Mouse (Mus musculus): ENCODE results near the gene Utp4. TPM values are rescaled to one million over a fixed set of nuclear protein-coding genes. Genes with fewer than 3 reads are reported as not detected.

The Utp4 gene
- 42.2 and 42.5 TPM in 2 replicates for polyA plus RNA-seq (2015; fragmentation: Nextera tagmentation; extraction: Ambion mirVana)

GRCm38 (mm10) chr8:106893481-106894156 is at the start of gene Utp4:
Gene Utp4, plus strand, starts transcription at chr8:106893636.
- peak within 1 kb of the TSS; percentile 89 for H3K4me2 ChIP-seq
- H3K4me1 ChIP-seq (replicated peaks), result peaks cover 21% of the 10 kb centered on the region
- peak; percentile 95 for ATAC-seq (ENCODE audit: low FRiP score, low read depth)
- peaks cover 18% of the 10 kb centered on the region for H3K36me3 ChIP-seq
- peak within 1 kb of the TSS; percentile 99 for H3K4me3 ChIP-seq
- no peaks in the 10 kb centered on the region for H3K27me3 ChIP-seq
- no peaks in the 10 kb centered on the region for H3K9me3 ChIP-seq
- peak within 1 kb of the TSS; percentile 95 for H3K27ac ChIP-seq (replicated peaks)
- under 1% methylated on average over 60 of the region's 63 CpGs for WGBS
- peak within 1 kb of the TSS; percentile 94 for H3K9ac ChIP-seq

DNA sequence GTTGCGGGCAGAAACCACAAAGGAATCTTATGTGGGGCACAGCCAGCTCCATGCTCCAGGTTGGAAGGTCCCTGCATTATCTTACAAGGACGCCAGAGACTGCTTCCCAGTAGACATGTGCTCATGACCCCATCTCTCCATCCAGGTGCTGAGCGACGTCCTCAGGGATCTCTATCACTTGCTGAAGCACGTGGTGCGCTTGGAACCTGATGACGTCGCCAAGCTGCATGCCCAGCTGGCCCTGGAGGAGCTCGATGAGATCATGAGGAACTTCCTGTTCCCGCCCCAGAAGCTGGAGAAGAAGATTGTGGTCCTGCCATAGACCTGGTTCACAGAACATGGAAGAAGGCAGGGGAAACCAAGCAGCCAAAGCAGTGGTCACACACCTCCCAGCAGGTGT is 43.4 kb upstream of the Utp4 start:
- Histone ChIP-seq H3K36me3 (no peaks in the 10 kb centered on the region), H3K27ac (replicated peaks) (no peak overlapping the region), H3K4me2 (no peak overlapping the region), H3K4me3 (no peak overlapping the region), H3K9ac (no peak overlapping the region), H3K9me3 (no peaks in the 10 kb centered on the region), H3K27me3 (no peaks in the 10 kb centered on the region), H3K4me1 (replicated peaks) (no peaks in the 10 kb centered on the region)
- no peak for ATAC-seq (ENCODE audit: low FRiP score, low read depth)
- WGBS, result 89% methylated on average over 10 of the region's 10 CpGs

GRCm38 (mm10) chr8:106854534-106855241 is 38.7 kb upstream of the Utp4 start:
- Histone ChIP-seq H3K4me2 (no peak overlapping the region), H3K27me3 (no peaks in the 10 kb centered on the region), H3K9ac (no peak overlapping the region), H3K27ac (replicated peaks) (no peak overlapping the region), H3K4me1 (replicated peaks) (no peaks in the 10 kb centered on the region), H3K36me3 (no peaks in the 10 kb centered on the region), H3K9me3 (no peaks in the 10 kb centered on the region), H3K4me3 (no peak overlapping the region)
- WGBS, result 50% methylated on average over 8 of the region's 8 CpGs
- ATAC-seq (ENCODE audit: low FRiP score, low read depth), result no peak

DNA sequence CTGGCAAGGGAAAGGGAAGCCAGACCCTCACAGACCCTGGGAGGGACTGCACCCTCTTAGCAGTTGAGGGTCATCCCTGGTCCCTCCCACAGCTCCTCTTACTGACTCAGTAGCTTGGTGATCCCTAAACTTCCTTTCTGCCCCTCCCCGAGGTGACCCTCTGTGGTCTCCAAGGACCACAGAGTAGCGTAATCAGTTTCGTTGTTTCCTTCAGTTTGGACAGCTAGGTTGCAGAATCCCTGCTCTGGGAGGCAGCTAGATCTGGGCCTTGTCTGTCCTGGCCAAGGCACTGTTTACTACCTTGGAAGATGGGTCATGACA is 38.2 kb upstream of the Utp4 start:
- no peaks in the 10 kb centered on the region for H3K27me3 ChIP-seq
- no peaks in the 10 kb centered on the region for H3K9me3 ChIP-seq
- no peaks in the 10 kb centered on the region for H3K4me1 ChIP-seq (replicated peaks)
- no peak overlapping the region for H3K4me3 ChIP-seq
- no peaks in the 10 kb centered on the region for H3K36me3 ChIP-seq
- no peak for ATAC-seq (ENCODE audit: low FRiP score, low read depth)
- 91% methylated on average over 3 of the region's 3 CpGs for WGBS
- no peak overlapping the region for H3K9ac ChIP-seq
- no peak overlapping the region for H3K27ac ChIP-seq (replicated peaks)
- H3K4me2 ChIP-seq, result no peak overlapping the region

DNA sequence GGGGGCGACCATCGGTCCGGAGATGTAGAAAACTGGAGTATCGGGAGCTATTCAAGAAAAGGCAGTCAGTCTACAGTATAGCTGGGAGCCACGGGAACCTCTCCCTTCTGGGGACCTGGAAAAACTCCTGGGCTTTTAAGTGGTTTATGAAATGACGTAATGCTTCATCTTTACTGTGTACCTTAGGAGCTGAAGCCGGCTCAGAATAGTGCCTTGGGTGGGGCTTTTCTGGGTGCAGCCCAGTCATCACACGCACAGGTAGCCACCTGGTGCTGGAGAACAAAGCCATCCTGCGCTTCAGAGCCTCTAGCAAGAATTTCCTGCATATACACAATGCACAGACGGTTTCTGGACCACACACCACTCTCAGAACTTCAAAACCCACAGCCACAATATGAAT is 30.6 kb upstream of the Utp4 start:
- Histone ChIP-seq H3K27me3 (no peaks in the 10 kb centered on the region), H3K4me3 (no peak overlapping the region), H3K9me3 (no peaks in the 10 kb centered on the region), H3K27ac (replicated peaks) (no peak overlapping the region), H3K4me1 (replicated peaks) (no peaks in the 10 kb centered on the region), H3K9ac (no peak overlapping the region), H3K36me3 (no peaks in the 10 kb centered on the region), H3K4me2 (no peak overlapping the region)
- 91% methylated on average over 10 of the region's 10 CpGs for WGBS
- no peak for ATAC-seq (ENCODE audit: low FRiP score, low read depth)

GRCm38 (mm10) chr8:106865354-106865753 is 28.1 kb upstream of the Utp4 start:
- no peak overlapping the region for H3K9ac ChIP-seq
- peaks cover 6% of the 10 kb centered on the region for H3K4me1 ChIP-seq (replicated peaks)
- H3K4me2 ChIP-seq, result no peak overlapping the region
- peak; percentile 65; the same call in 1 of the 2 replicates for ATAC-seq (ENCODE audit: low FRiP score, low read depth)
- H3K9me3 ChIP-seq, result no peaks in the 10 kb centered on the region
- H3K36me3 ChIP-seq, result no peaks in the 10 kb centered on the region
- 73% methylated on average over 9 of the region's 9 CpGs for WGBS
- H3K27me3 ChIP-seq, result peaks cover 13% of the 10 kb centered on the region
- H3K4me3 ChIP-seq, result no peak overlapping the region
- no peak overlapping the region for H3K27ac ChIP-seq (replicated peaks)

- H3K36me3 ChIP-seq, result 0 out of 2 replicates have a peak, but pooled peaks cover 3% of the 10 kb centered on the region
- H3K9me3 ChIP-seq, result no peaks in the 10 kb centered on the region
- peak within 1 kb of the TSS; percentile 73 for H3K9ac ChIP-seq
- peak within 1 kb of the TSS; percentile 94 for H3K4me2 ChIP-seq
- WGBS, result under 1% methylated on average over 18 of the region's 18 CpGs
- H3K4me3 ChIP-seq, result peak within 1 kb of the TSS; percentile 66
- H3K27me3 ChIP-seq, result peaks cover 17% of the 10 kb centered on the region
- H3K27ac ChIP-seq (replicated peaks), result peak within 1 kb of the TSS; percentile 73
- H3K4me1 ChIP-seq (replicated peaks), result peaks cover 33% of the 10 kb centered on the region
- ATAC-seq (ENCODE audit: low FRiP score, low read depth), result no peak
Observed at GRCm38 (mm10) chr8:106870051-106870450, 23.4 kb upstream of the Utp4 start, which contains the start of gene Has3. Gene Has3, plus strand, starts transcription at chr8:106870242.

GRCm38 (mm10) chr8:106870537-106871327 is 22.7 kb upstream of the Utp4 start:
- WGBS, result under 1% methylated on average over 62 of the region's 63 CpGs
- no peaks in the 10 kb centered on the region for H3K9me3 ChIP-seq
- H3K27me3 ChIP-seq, result peaks cover 17% of the 10 kb centered on the region
- H3K4me2 ChIP-seq, result peak overlapping the region; percentile 94
- H3K36me3 ChIP-seq, result 0 out of 2 replicates have a peak, but pooled peaks cover 3% of the 10 kb centered on the region
- H3K9ac ChIP-seq, result peak overlapping the region; percentile 73
- H3K27ac ChIP-seq (replicated peaks), result peak overlapping the region; percentile 73
- peaks cover 33% of the 10 kb centered on the region for H3K4me1 ChIP-seq (replicated peaks)
- H3K4me3 ChIP-seq, result peak overlapping the region; percentile 66
- peak; percentile 65 for ATAC-seq (ENCODE audit: low FRiP score, low read depth)

DNA sequence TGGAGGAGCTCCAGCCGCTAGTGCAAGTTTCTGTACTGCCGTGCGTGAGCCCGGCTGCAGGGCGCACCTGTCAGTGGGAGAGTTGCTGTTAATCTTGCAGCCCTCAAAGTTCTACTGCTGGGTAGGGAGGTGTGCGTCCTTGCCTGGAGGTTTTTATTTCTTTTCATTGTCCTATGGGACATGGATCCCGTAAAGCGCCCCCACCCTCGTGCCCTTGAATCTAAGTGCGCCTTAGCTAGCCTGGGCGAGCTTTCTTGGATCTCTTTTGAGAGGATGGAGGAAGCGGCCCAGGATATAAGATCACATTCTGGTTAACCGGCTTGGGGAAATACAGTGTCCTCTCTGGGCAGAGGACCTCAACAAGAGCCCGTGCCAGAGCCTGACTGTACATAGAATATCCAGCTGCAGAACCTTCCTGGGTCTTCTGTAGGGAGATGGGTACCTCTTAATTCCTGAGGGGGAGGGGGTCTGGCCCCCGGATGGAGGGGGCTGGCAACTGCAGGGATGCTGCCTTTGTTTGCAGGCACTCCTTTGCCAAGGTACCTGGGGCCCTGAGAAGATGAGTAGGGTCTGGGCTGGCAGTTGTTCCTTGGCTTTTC is 22.0 kb upstream of the Utp4 start:
- Histone ChIP-seq H3K9ac (peak overlapping the region; percentile 73), H3K27ac (replicated peaks) (peak overlapping the region; percentile 73), H3K4me2 (peak overlapping the region; percentile 94), H3K9me3 (no peaks in the 10 kb centered on the region), H3K36me3 (0 out of 2 replicates have a peak, but pooled peaks cover 3% of the 10 kb centered on the region), H3K4me1 (replicated peaks) (peaks cover 33% of the 10 kb centered on the region), H3K4me3 (peak overlapping the region; percentile 66), H3K27me3 (peaks cover 17% of the 10 kb centered on the region)
- peak; percentile 28; the same call in 1 of the 2 replicates for ATAC-seq (ENCODE audit: low FRiP score, low read depth)
- WGBS, result 1% methylated on average over 15 of the region's 15 CpGs

DNA sequence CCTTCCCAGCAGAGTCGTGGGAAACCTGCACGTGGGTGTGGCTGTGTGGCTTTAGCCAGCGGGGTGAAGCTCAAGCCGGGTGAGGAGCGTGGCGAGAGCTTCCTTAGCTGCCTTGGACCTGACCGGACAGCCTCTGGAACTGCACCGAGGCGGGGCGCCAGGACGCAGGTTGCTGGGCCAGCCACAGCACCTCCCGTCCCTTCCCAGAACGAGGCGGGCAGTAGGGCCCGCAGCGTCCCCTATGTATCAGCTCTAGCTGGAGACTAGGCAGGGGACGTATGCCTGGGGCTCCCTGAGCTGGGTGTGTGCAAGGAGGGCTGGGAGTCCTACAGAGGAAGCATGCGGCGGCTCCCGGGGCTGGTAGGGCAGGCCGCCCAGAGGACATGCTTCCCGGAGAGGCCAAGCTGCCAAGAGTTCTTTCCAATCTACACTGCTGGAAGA is 21.5 kb upstream of the Utp4 start:
- H3K9ac ChIP-seq, result peak overlapping the region; percentile 73
- H3K4me3 ChIP-seq, result peak overlapping the region; percentile 66
- H3K4me2 ChIP-seq, result peak overlapping the region; percentile 94
- peaks cover 17% of the 10 kb centered on the region for H3K27me3 ChIP-seq
- H3K36me3 ChIP-seq, result 0 out of 2 replicates have a peak, but pooled peaks cover 3% of the 10 kb centered on the region
- peaks cover 33% of the 10 kb centered on the region for H3K4me1 ChIP-seq (replicated peaks)
- no peaks in the 10 kb centered on the region for H3K9me3 ChIP-seq
- H3K27ac ChIP-seq (replicated peaks), result peak overlapping the region; percentile 73
- WGBS, result under 1% methylated on average over 22 of the region's 22 CpGs
- peak; percentile 63; the same call in 1 of the 2 replicates for ATAC-seq (ENCODE audit: low FRiP score, low read depth)

DNA sequence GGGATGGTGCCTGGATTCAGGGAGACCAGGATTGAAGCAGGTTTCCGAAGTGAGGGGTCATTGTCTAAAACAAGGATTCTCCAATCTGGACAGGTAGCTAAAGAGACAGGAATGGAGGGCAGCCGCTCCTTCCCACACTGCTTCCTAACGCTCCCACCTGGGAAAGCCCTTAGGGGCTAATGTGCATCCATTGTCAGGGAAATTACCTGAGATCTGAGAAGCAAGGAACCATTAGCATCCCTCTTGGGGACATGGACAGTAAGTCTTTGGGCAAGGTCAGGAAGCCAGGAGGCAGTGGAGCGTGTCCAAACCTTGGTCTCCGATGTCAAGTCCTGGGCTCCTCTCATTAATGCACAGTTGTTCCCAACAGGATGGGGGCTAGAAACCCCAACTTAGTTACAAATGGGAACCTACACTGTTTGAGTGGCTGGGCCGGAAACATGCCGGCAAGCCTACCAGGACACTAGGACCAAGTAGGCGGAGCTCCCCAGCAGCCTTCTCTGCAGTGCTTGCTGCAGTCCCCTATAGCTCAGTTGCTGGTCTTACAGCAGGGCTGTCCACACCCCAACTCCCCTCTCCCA is 20.9 kb upstream of the Utp4 start:
- Histone ChIP-seq H3K9me3 (no peaks in the 10 kb centered on the region), H3K9ac (peak overlapping the region; percentile 73), H3K4me2 (peak overlapping the region; percentile 94), H3K27ac (replicated peaks) (peak overlapping the region; percentile 73), H3K4me3 (peak overlapping the region; percentile 66), H3K27me3 (peaks cover 17% of the 10 kb centered on the region), H3K36me3 (0 out of 2 replicates have a peak, but pooled peaks cover 3% of the 10 kb centered on the region), H3K4me1 (replicated peaks) (peaks cover 33% of the 10 kb centered on the region)
- ATAC-seq (ENCODE audit: low FRiP score, low read depth), result no peak
- WGBS, result 9% methylated on average over 8 of the region's 8 CpGs
